Mouse (Mus musculus) lung, postnatal 10 days (tissue): ENCODE measurements around the gene Lsm3.
"Not testable (repeated sequence)": the region's sequence is repeated elsewhere in the genome, so short reads cannot be mapped to it uniquely, and the experiment has no call there.

Experiments
- DNase-seq: peaks from one replicate; pipeline ENCODE4 v3.0.0; 2021

The Lsm3 gene

DNA sequence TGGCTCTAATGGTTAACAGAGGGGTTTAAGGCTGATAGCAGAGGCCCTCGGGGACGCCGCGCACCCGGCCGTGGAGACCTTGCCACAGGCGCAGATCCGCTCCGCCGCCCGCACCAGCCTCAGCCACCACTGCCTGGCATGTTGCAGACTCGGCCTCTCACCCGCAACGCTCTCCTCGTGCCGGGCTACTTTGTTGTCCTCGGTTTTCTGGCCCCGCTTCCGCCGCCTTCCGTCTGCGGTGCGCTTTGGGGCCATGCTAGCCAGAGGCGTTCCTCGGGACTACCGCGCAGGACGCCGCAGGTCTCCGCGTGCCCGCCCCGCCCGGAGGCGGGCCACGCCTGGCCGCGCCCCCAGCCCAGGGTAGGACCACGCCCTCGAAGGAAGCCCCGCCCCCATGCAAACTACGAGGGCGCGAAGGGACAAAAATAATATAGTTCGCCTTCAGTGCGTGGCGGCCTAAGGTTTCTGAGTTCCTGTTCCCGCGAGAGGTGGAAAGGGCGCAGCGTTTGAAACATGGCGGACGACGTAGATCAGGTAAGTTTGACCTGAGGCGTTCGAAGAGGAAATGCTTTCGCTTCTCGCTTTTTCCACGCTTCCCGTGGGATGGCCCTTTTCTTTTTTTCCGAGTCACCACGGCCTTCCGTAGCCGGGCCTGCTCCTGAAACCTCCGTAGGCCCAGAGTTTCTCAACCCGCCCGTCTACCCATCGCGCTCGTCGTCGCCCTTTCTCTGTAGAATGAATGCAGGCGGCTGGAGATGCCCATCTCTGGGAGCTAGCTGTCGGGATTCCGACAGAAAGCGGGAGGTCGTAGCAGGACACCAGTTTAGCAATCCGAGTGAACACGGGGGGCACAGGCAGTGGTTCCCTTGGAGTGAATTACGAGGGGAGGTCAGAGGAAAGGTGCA lies at the start of gene Lsm3, which contains the start of gene Xpc:
TSS of gene Lsm3 (plus strand) at position 384 of the 905 bp plus-strand sequence.
TSS of gene Xpc (minus strand) at position 344 of the 905 bp plus-strand sequence.
- peak; percentile 98 for DNase-seq

DNA sequence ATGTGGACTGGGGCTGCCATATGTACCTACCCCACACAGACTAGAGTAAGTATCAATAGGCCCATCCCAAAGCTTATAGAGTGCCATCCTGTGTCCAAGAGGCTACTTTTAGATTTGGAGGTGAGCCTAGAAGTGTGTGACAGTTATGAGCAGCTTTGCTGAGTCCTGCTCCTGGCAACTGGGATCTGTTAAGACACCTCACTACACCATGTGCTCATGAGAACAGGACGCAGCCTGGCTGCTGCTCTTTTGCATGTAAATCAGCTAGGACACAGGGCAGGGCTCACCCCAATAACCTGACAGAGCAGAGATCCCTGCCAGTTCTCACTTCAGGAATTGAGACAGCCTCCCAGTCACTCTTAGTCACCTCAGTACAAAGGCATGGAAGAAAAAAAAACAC lies 48.6 kb upstream of the Lsm3 start:
- no peak for DNase-seq

- no peak for DNase-seq
These were observed 45.0 kb upstream of the Lsm3 start for GRCm38 (mm10) chr6:91470712-91471111.

DNA sequence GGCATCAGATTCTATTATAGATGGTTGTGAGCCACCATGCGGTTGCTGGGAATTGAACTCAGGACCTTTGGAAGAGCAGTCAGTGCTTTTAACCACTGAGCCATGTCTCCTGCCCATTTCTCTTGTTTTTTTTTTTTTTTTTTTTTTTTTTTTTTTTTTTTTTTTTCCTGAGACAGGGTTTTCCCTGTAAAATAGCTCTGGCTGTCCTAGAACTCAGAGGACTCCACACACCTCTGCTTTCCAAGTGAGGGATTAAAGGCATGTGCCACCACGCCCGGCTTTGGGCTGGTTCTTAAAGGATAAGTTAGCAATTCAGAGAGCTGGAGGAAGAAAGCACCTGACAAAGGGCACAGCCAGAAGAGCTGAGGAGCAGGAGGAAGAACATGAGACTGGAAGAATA lies 44.3 kb upstream of the Lsm3 start:
- not testable (repeated sequence) for DNase-seq

GRCm38 (mm10) chr6:91472319-91472718 lies 43.4 kb upstream of the Lsm3 start:
- DNase-seq, result no peak

DNA sequence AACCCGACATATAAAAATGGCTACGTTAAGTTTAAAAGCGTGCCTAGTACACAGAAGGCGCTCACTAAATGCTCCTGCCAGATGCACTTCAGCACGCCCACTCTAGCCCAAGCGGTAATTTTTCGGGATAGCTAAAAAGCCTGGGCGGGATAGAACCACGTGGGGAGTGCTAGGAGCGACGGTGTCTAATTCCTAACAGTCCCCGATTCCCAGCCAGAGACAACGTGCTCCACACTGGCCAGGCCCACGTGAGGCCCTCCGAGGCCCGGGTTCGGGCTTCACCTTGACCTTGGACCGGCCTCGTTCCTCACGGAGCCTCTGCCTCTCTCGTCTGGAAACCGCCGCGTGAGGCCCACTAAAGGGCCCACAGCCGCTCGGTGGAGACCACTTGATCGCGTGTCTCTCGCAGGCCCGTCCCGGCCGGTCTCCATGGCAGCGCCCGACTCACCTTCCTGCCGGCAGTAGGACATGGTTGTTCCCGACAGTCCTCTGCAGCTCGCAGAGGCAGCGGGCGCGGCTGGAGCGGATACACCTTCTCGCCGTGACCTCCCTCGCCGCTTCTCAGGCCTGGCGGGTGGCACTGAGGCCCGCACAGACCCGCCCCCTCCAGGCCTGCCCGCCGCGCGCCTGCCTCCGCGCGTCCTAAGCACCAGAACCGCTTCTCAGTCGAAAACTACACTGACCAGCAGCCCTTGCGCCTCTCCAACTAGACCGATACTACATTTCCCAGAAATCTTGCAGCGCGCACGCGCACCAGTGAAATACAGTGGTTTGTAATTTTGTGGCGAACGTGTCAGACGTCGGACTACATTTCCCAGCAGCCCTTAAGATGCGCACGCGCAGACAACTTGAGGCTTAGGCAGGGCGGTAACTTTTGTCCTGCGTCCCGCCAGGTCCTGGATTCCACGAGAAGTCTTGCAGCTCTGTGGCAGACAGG lies 42.6 kb upstream of the Lsm3 start, which contains the start of the genes Chchd4 and Tmem43:
TSS of gene Chchd4 (minus strand) at position 679 of the 937 bp plus-strand sequence.
TSS of gene Tmem43 (plus strand) at position 836 of the 937 bp plus-strand sequence.
- peak; percentile 100 for DNase-seq

DNA sequence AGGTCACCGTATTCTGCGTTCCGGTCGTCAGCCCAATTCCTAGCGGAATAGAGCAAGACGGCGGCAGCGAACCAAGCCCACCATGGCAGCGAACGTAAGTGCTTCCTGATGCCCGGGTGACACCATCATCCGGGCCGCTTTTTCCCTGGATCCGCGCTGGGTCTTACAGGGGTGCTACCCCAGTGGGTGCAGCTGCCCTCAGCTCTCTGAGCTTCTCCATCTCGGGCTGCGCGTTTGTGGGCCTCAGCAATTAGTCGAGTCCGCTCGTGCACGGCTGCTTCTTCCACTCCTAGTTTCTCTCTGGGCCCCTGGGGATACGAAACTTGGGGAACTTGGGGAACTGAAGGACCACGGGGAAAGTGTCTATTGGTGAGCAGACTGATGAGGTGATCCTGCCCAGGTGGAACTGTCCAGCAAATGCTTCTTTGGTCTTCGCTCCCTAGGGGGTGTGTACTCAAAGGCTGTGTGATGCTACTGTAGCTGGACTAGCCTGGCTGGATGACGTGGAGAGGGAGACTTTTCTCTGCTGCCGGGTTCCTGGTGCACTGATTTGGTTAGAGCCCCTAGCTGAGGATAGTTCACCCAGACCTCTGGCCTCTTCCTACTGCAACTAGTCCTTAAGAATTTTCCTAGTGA lies 41.8 kb upstream of the Lsm3 start:
- DNase-seq, result peak; percentile 13

GRCm38 (mm10) chr6:91474441-91475190 lies 41.1 kb upstream of the Lsm3 start:
- peak; percentile 34 for DNase-seq

DNA sequence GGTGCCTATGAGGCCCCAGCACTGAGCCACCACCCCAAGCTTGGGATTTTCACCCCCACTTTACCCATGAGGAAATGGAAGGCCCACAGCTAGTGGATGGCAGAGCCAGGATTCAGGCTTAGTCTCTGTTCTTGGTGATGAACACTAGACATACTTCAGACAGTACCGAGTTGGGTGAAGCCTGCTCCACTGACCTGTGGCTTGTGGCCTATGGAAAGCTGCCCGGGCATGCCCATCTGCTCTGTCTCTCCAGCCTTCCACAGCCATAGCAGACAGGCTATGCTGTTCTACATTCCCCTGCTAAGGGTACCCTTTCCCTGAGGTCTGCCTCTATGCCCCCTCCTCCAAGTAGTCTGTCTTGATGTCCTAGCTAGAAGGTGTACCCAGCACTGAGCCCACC lies 39.2 kb upstream of the Lsm3 start:
- no peak for DNase-seq

DNA sequence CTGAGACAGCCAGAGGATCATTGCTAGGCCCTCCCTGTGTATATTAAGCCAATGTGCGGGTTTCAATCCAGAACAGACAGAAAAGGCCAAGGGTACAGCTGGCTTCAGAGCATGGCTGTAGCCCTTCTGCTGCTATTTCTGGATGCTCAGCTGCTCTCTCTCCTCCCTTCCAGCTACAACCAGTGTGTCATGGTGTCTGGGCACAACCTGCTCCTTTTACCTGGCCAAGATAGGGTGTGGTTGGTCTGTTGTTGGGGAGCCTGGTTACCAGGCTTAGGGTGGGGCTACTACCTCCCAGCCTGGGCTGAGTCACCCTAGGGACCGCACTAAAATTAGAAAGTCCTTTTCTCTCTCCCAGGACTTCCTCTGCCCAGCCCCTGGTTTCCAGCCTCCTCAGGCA lies 32.4 kb upstream of the Lsm3 start:
- DNase-seq, result no peak

- no peak for DNase-seq
These were observed 28.8 kb upstream of the Lsm3 start for GRCm38 (mm10) chr6:91486736-91487453.

- peak; percentile 78 for DNase-seq
These were observed 27.1 kb upstream of the Lsm3 start for GRCm38 (mm10) chr6:91488496-91489212.

GRCm38 (mm10) chr6:91489872-91490271 lies 25.9 kb upstream of the Lsm3 start:
- no peak for DNase-seq

DNA sequence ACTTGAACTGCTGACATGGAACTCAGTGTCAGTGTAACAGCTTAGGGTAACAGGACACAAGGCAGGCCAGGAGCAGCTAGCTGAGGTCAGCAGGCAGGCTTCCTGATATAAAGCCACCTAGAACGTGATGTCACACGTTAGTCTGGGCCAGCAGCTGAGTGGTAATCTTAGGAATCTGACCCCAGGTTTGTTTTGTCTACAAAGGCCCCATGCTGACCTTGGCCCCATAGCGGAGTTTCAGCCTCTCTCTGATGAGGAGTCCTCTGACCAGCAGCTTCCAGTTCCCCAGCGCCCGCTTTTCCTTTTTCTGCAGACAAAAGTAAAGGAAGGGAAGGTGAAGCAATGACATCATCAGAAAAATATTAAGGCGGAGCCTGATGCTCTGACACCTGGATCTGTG lies 24.7 kb upstream of the Lsm3 start:
- no peak for DNase-seq

DNA sequence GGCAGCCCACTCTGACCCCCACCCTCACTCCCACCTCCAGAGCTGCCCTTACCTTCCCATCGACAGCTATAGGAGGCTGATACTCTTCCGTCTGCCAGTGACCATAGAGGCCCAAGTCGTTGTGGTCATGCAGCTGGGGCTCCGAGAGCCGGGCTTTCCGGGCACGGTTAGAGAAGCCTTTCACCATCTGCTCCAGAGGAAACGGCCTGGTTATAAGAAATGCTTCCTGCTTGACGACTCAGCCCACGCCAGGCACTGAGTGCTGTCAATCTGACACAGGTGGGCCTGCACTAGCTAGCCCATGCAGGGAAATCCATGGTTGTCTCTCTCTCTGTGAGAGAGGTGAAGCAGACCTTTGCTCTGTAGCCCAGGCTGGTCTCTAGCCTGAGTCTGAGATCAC lies 22.7 kb upstream of the Lsm3 start:
- DNase-seq, result no peak

- DNase-seq, result no peak
These were observed 21.2 kb upstream of the Lsm3 start for GRCm38 (mm10) chr6:91494526-91494925.

GRCm38 (mm10) chr6:91503302-91503701 lies 12.4 kb upstream of the Lsm3 start:
- DNase-seq, result no peak

GRCm38 (mm10) chr6:91506036-91506435 lies 9.7 kb upstream of the Lsm3 start:
- DNase-seq, result no peak

DNA sequence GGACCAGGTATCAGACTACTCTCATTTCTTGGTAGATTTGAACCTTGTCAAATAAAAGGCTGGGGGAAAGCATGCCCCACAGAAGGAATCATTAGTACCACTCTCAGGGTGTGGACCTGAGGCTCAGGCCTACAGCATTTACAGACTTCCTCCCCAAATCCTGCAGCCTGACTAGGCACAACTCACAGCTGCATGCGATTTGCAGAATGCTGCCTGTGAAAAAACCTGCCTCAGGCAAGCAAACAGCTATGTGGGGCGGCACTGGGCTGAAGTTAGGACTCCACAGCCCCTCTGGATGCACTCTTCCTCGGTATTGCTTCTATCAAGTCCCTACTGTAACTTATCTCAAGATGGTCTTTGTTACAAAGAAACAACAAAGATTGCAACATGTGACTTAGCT lies 7.7 kb upstream of the Lsm3 start:
- DNase-seq, result no peak

- peak; percentile 86 for DNase-seq
These were observed 6.4 kb upstream of the Lsm3 start for GRCm38 (mm10) chr6:91509326-91509725.

DNA sequence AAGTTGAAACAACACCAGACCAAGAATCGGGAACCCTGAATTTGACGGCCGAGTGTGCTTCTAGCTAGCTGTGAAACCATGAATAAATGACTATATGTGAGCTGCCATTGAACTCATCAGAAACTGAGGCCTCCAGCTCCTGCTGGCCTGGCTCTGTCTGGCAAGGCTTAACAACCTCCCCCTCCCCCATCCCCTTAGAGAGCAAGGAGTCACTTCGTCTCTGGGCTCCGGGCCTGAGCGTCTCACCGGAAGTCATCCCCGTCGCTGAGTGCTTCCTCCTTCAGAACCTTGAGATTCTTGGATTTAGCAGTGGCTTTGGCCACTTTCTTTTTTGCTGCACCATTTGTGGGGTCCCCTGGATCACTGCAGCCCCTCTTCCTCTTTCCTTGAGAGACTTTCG lies 5.5 kb upstream of the Lsm3 start:
- DNase-seq, result peak; percentile 34
